Mouse (Mus musculus) hindbrain, embryonic 11.5 days (tissue): ENCODE measurements around the gene Des. TPM values are rescaled to one million over a fixed set of nuclear protein-coding genes. Genes with fewer than 3 reads are reported as not detected.

Source experiments
- ATAC-seq: fragments of 200-750 bp; cut with Nextera tagmentation; 2 replicates; pipeline ENCODE4 v1.8.0; 2017; ENCODE audit warnings: mild to moderate bottlenecking, moderate TSS enrichment, moderate library complexity; ENCODE audit not compliant: low FRiP score
- DNase-seq: peaks from one replicate; pipeline ENCODE4 v3.0.0-alpha.2; 2015; ENCODE audit warnings: low spot score
- H3K27ac ChIP-seq: fragments of 300-500 bp; sonication (generic); 2 replicates; pipeline ENCODE4 v1.5.1; 2014; ENCODE audit warnings: mild to moderate bottlenecking, low read depth, low read length
- H3K27me3 ChIP-seq: fragments of 300-500 bp; sonication (generic); 2 replicates; pipeline ENCODE4 v1.6.1; 2014; ENCODE audit warnings: mild to moderate bottlenecking, low read length, moderate library complexity, mixed read lengths; ENCODE audit not compliant: control insufficient read depth, insufficient read depth
- H3K36me3 ChIP-seq: fragments of 300-500 bp; sonication (generic); 2 replicates; pipeline ENCODE4 v1.6.1; 2014; ENCODE audit warnings: mild to moderate bottlenecking, low read length, moderate library complexity, mixed read lengths; ENCODE audit not compliant: control insufficient read depth, insufficient read depth
- H3K4me1 ChIP-seq: fragments of 300-500 bp; sonication (generic); replicated peaks from 2 replicates; pipeline ENCODE4 v1.6.1; 2014; ENCODE audit warnings: low read length, mixed read lengths; ENCODE audit not compliant: control insufficient read depth, insufficient read depth
- H3K4me2 ChIP-seq: fragments of 300-500 bp; sonication (generic); replicated peaks from 2 replicates; pipeline ENCODE4 v1.6.1; 2014; ENCODE audit warnings: mild to moderate bottlenecking, low read depth, low read length
- H3K4me3 ChIP-seq: fragments of 300-500 bp; sonication (generic); 2 replicates; pipeline ENCODE4 v1.5.1; 2014; ENCODE audit warnings: low read depth, low read length
- H3K9ac ChIP-seq: fragments of 300-500 bp; sonication (generic); 2 replicates; pipeline ENCODE4 v1.6.1; 2014; ENCODE audit warnings: low read depth, low read length
- H3K9me3 ChIP-seq: fragments of 300-500 bp; sonication (generic); 2 replicates; pipeline ENCODE4 v1.6.1; 2016; ENCODE audit warnings: low read length; ENCODE audit not compliant: control insufficient read depth
- WGBS: fragments of 180-500 bp; shearing (Covaris S2); extraction: QIAGEN DNeasy Blood & Tissue Kit; methylation state at CpG from one replicate; pipeline ENCODE4 v1.1.7; 2014; 5-methylcytosine and 5-hydroxymethylcytosine counted together
- polyA plus RNA-seq: library from polyadenylated mRNA; unstranded; fragments of >200 nt; fragmentation: Nextera tagmentation; extraction: Ambion mirVana; gene quantifications from 2 replicates; pipeline ENCODE4 v1.2.1, GENCODE M21; 2014

The Des gene
- polyA plus RNA-seq, 1 experiment from 2014 or later, result 2.1 TPM

- Histone ChIP-seq H3K4me1 (0 out of 2 replicates have a peak, but pooled peaks cover 6% of the 10 kb centered on the region), H3K9me3 (no peaks in the 10 kb centered on the region), H3K27me3 (peaks cover 26% of the 10 kb centered on the region), H3K27ac (no peak overlapping the region), H3K4me2 (peak overlapping the region; percentile 49; the same call in 1 of the 2 replicates), H3K4me3 (no peak overlapping the region), H3K36me3 (no peaks in the 10 kb centered on the region), H3K9ac (no peak overlapping the region)
- ATAC-seq (no peak), DNase-seq (no peak)
- WGBS, result 33% methylated on average over 4 of the region's 4 CpGs
Measured at GRCm38 (mm10) chr1:75361123-75361522, 994 bp downstream of the Des start.

- DNase-seq (no peak), ATAC-seq (no peak)
- Histone ChIP-seq H3K4me3 (no peak overlapping the region), H3K36me3 (no peaks in the 10 kb centered on the region), H3K4me2 (no peak overlapping the region), H3K9ac (no peak overlapping the region), H3K27ac (no peak overlapping the region), H3K4me1 (0 out of 2 replicates have a peak, but pooled peaks cover 6% of the 10 kb centered on the region), H3K27me3 (peaks cover 26% of the 10 kb centered on the region), H3K9me3 (no peaks in the 10 kb centered on the region)
- WGBS, result 35% methylated on average over 4 of the region's 4 CpGs
Measured at GRCm38 (mm10) chr1:75361750-75362149, 1.6 kb downstream of the Des start.

- H3K9me3 ChIP-seq, result no peaks in the 10 kb centered on the region
Measured at GRCm38 (mm10) chr1:75363868-75364267, 3.7 kb downstream of the Des start.

GRCm38 (mm10) chr1:75365510-75366137 is 5.5 kb downstream of the Des start:
- no peak overlapping the region for H3K4me3 ChIP-seq
- ATAC-seq (no peak), DNase-seq (no peak)
- H3K27ac ChIP-seq, result no peak overlapping the region
- H3K9ac ChIP-seq, result no peak overlapping the region
- H3K4me1 ChIP-seq, result 0 out of 2 replicates have a peak, but pooled peaks cover 2% of the 10 kb centered on the region
- peaks cover 9% of the 10 kb centered on the region for H3K27me3 ChIP-seq
- no peaks in the 10 kb centered on the region for H3K9me3 ChIP-seq
- H3K36me3 ChIP-seq, result no peaks in the 10 kb centered on the region
- no peak overlapping the region for H3K4me2 ChIP-seq
- WGBS, result 90% methylated on average over 14 of the region's 14 CpGs

More at GRCm38 (mm10) chr1:75363868-75364267, 3.7 kb downstream of the Des start:
- Histone ChIP-seq H3K27ac (no peak overlapping the region), H3K36me3 (no peaks in the 10 kb centered on the region), H3K27me3 (peaks cover 26% of the 10 kb centered on the region), H3K4me1 (0 out of 2 replicates have a peak, but pooled peaks cover 6% of the 10 kb centered on the region), H3K4me3 (no peak overlapping the region), H3K9ac (no peak overlapping the region), H3K4me2 (no peak overlapping the region)
- WGBS, result 85% methylated on average over 3 of the region's 3 CpGs
- no peak for DNase-seq
- no peak for ATAC-seq

GRCm38 (mm10) chr1:75369360-75369983 is 9.3 kb downstream of the Des start:
- no peak for ATAC-seq
- Histone ChIP-seq H3K27me3 (peaks cover 2% of the 10 kb centered on the region; the same call in 1 of the 2 replicates), H3K4me3 (no peak overlapping the region), H3K27ac (no peak overlapping the region), H3K4me1 (0 out of 2 replicates have a peak, but pooled peaks cover 2% of the 10 kb centered on the region), H3K9ac (no peak overlapping the region), H3K4me2 (no peak overlapping the region), H3K9me3 (no peaks in the 10 kb centered on the region), H3K36me3 (no peaks in the 10 kb centered on the region)
- no peak for DNase-seq
- 43% methylated on average over 25 of the region's 25 CpGs for WGBS

GRCm38 (mm10) chr1:75369984-75370660 is 10.0 kb downstream of the Des start:
- no peak overlapping the region for H3K4me3 ChIP-seq
- H3K9me3 ChIP-seq, result no peaks in the 10 kb centered on the region
- H3K27ac ChIP-seq, result no peak overlapping the region
- peaks cover 9% of the 10 kb centered on the region for H3K27me3 ChIP-seq
- no peak overlapping the region for H3K4me2 ChIP-seq
- H3K9ac ChIP-seq, result no peak overlapping the region
- 52% methylated on average over 13 of the region's 13 CpGs for WGBS
- peaks cover 4% of the 10 kb centered on the region for H3K4me1 ChIP-seq
- DNase-seq, result no peak
- no peak for ATAC-seq
- no peaks in the 10 kb centered on the region for H3K36me3 ChIP-seq

- DNase-seq, result peak; percentile 57
- no peaks in the 10 kb centered on the region for H3K36me3 ChIP-seq
- H3K4me2 ChIP-seq, result no peak overlapping the region
- peaks cover 16% of the 10 kb centered on the region for H3K27me3 ChIP-seq
- no peak for ATAC-seq
- H3K9ac ChIP-seq, result no peak overlapping the region
- 58% methylated on average over 13 of the region's 13 CpGs for WGBS
- H3K27ac ChIP-seq, result no peak overlapping the region
- peaks cover 8% of the 10 kb centered on the region for H3K4me1 ChIP-seq
- no peaks in the 10 kb centered on the region for H3K9me3 ChIP-seq
- H3K4me3 ChIP-seq, result no peak overlapping the region
Measured at GRCm38 (mm10) chr1:75371317-75372095, 11.4 kb downstream of the Des start.

GRCm38 (mm10) chr1:75372450-75372849 is 12.3 kb downstream of the Des start:
- Histone ChIP-seq H3K27me3 (peaks cover 16% of the 10 kb centered on the region), H3K9me3 (no peaks in the 10 kb centered on the region), H3K4me1 (peaks cover 8% of the 10 kb centered on the region), H3K4me3 (no peak overlapping the region), H3K36me3 (no peaks in the 10 kb centered on the region), H3K27ac (no peak overlapping the region), H3K4me2 (no peak overlapping the region), H3K9ac (no peak overlapping the region)
- WGBS, result 79% methylated on average over 3 of the region's 3 CpGs
- ATAC-seq (no peak), DNase-seq (no peak)
